In the genomic region with DNA sequence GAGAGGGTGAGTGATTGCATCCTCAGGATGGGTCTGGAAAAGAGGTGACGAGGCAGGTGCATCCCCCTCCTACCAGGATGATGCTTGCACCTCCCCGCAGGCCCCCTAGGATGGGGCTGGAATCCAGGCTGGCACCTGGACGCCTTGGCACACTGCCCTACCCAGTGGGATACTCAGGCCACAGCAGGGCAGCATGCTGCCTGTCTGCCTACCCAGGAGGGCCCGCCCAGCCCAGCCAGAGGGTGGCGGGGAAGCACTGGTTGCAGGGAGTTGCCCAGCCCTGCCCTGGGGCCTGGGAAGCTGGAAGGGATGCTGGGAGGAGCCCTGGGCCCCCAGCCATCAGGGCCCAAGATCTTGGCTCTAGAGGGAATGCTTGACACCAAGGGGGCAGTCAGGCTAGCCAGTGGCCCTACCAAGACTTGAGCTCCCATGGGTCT, we compare ENCODE assay signal across 8 mouse cellular contexts. TPM values are rescaled to one million over a fixed set of nuclear protein-coding genes. Genes with fewer than 3 reads are reported as not detected.
DNase-seq lines count a peak whose midpoint lies in the region; ATAC-seq lines count a peak whose summit lies in the region.

No protein-coding gene starts in this region.

- peak overlapping the region; percentile 83 for H3K9ac ChIP-seq in forebrain, embryonic 16.5 days (replicated peaks; ENCODE audit: low read depth, low read length)
- H3K9ac ChIP-seq in intestine, embryonic 14.5 days (ENCODE audit: low read length) = peak overlapping the region; percentile 90
- H3K9ac ChIP-seq in liver, embryonic 16.5 days (ENCODE audit: low read depth, low read length) = no peak overlapping the region

- H3K4me1 ChIP-seq in forebrain, embryonic 16.5 days (replicated peaks; ENCODE audit: control insufficient read depth, insufficient read depth, low read length) = peaks cover 57% of the 10 kb centered on the region
- peaks cover 63% of the 10 kb centered on the region for H3K4me1 ChIP-seq in intestine, embryonic 14.5 days (replicated peaks; ENCODE audit: control insufficient read depth, insufficient read depth, low read length)
- peaks cover 3% of the 10 kb centered on the region for H3K4me1 ChIP-seq in liver, embryonic 16.5 days (ENCODE audit: control insufficient read depth, low read depth, low read length)

- no peaks in the 10 kb centered on the region; the same call in 1 of the 2 replicates for H3K36me3 ChIP-seq in forebrain, embryonic 16.5 days (ENCODE audit: control insufficient read depth, insufficient read depth)
- peaks cover 6% of the 10 kb centered on the region for H3K36me3 ChIP-seq in intestine, embryonic 14.5 days (ENCODE audit: control insufficient read depth, insufficient read depth, low read length)
- H3K36me3 ChIP-seq in liver, embryonic 16.5 days (ENCODE audit: control insufficient read depth, insufficient read depth) = no peaks in the 10 kb centered on the region

- WGBS in forebrain, embryonic 16.5 days = 0% methylated on average over 5 of the region's 5 CpGs
- 2% methylated on average over 5 of the region's 5 CpGs for WGBS in intestine, embryonic 14.5 days
- 38% methylated on average over 5 of the region's 5 CpGs for WGBS in liver, embryonic 16.5 days (ENCODE audit: insufficient replicate concordance)

- H3K4me3 ChIP-seq in forebrain, embryonic 16.5 days (replicated peaks; ENCODE audit: low read length) = peak overlapping the region; percentile 57
- H3K4me3 ChIP-seq in intestine, embryonic 14.5 days (ENCODE audit: low read depth, low read length) = peak overlapping the region; percentile 87
- H3K4me3 ChIP-seq in liver, embryonic 16.5 days (ENCODE audit: low read depth, low read length) = peak overlapping the region; percentile 63

- DNase-seq in layer of hippocampus, postnatal 10 days (ENCODE audit: low spot score in 2 of 2) = peak; percentile 49 to 65
- DNase-seq in layer of hippocampus, adult 9-10 months (ENCODE audit: low spot score) = no peak
- peak; percentile 52 for DNase-seq in adrenal gland, postnatal 25 days
- no peak for DNase-seq in intestine, embryonic 14.5 days (ENCODE audit: low spot score)
- peak; percentile 58 for DNase-seq in right cerebral cortex, postnatal 4 days
- no peak for DNase-seq in left cerebral cortex, adult 9 months (ENCODE audit: low spot score in 2 of 2)

- H3K9me3 ChIP-seq in forebrain, embryonic 16.5 days (ENCODE audit: control insufficient read depth, low read length) = no peaks in the 10 kb centered on the region
- no peaks in the 10 kb centered on the region for H3K9me3 ChIP-seq in intestine, embryonic 14.5 days (ENCODE audit: control insufficient read depth, low read length)
- H3K9me3 ChIP-seq in liver, embryonic 16.5 days (replicated peaks; ENCODE audit: control insufficient read depth, low read length) = no peaks in the 10 kb centered on the region

- H3K27ac ChIP-seq in forebrain, embryonic 16.5 days (ENCODE audit: low read length) = peak overlapping the region; percentile 91
- H3K27ac ChIP-seq in intestine, embryonic 14.5 days (ENCODE audit: low read depth) = peak overlapping the region; percentile 93
- no peak overlapping the region for H3K27ac ChIP-seq in liver, embryonic 16.5 days (ENCODE audit: low read length)

- no peak for ATAC-seq in forebrain, embryonic 16.5 days
- peak; percentile 24 for ATAC-seq in intestine, embryonic 14.5 days (replicated peaks; ENCODE audit: low FRiP score, low TSS enrichment, low read depth)
- no peak for ATAC-seq in liver, embryonic 16.5 days (ENCODE audit: low read depth)

- peak overlapping the region; percentile 91 for H3K4me2 ChIP-seq in forebrain, embryonic 16.5 days (ENCODE audit: low read length)
- H3K4me2 ChIP-seq in intestine, embryonic 14.5 days (ENCODE audit: low read length) = peak overlapping the region; percentile 100
- H3K4me2 ChIP-seq in liver, embryonic 16.5 days (ENCODE audit: low read depth, low read length) = peak overlapping the region; percentile 60

- H3K27me3 ChIP-seq in forebrain, embryonic 16.5 days (replicated peaks; ENCODE audit: control insufficient read depth, insufficient read depth, low read length) = no peaks in the 10 kb centered on the region
- H3K27me3 ChIP-seq in intestine, embryonic 14.5 days (replicated peaks; ENCODE audit: control insufficient read depth, insufficient read depth, low read length) = no peaks in the 10 kb centered on the region
- peaks cover 40% of the 10 kb centered on the region for H3K27me3 ChIP-seq in liver, embryonic 16.5 days (ENCODE audit: control insufficient read depth, insufficient read depth, low read depth, low read length)

RNA-seq across cellular contexts. Expression of a gene that starts 1.0 kb away (rescaled TPM):
- total RNA-seq in layer of hippocampus, postnatal 10 days (2021) = 10 to 100 TPM; 23.8 to 26.5 TPM
- total RNA-seq in adrenal gland, postnatal 25 days (2021) = 17.1 and 23.0 TPM in 2 replicates
- polyA plus RNA-seq in forebrain, embryonic 16.5 days (2015; fragmentation: Nextera tagmentation; extraction: Ambion mirVana) = 10.8 and 12.1 TPM in 2 replicates
- polyA plus RNA-seq in intestine, embryonic 14.5 days (2014; fragmentation: Nextera tagmentation; extraction: Ambion mirVana) = 29.0 and 31.0 TPM in 2 replicates
- polyA plus RNA-seq in liver, embryonic 16.5 days (2015; fragmentation: Nextera tagmentation; extraction: Ambion mirVana) = 2.1 and 2.5 TPM in 2 replicates

RNA-seq across cellular contexts. Expression of a gene that starts 29.2 kb away (rescaled TPM):
- total RNA-seq in layer of hippocampus, postnatal 10 days (2021) = 10 to 100 TPM; 71.0 to 77.1 TPM
- total RNA-seq in adrenal gland, postnatal 25 days (2021) = 81.9 and 83.4 TPM in 2 replicates
- 132 and 157 TPM in 2 replicates for polyA plus RNA-seq in forebrain, embryonic 16.5 days (2015; fragmentation: Nextera tagmentation; extraction: Ambion mirVana)
- polyA plus RNA-seq in intestine, embryonic 14.5 days (2014; fragmentation: Nextera tagmentation; extraction: Ambion mirVana) = 80.5 and 85.9 TPM in 2 replicates
- 50.8 and 54.5 TPM in 2 replicates for polyA plus RNA-seq in liver, embryonic 16.5 days (2015; fragmentation: Nextera tagmentation; extraction: Ambion mirVana)

RNA-seq across cellular contexts. Expression of a gene that starts 35.9 kb away (rescaled TPM):
- total RNA-seq in layer of hippocampus, postnatal 10 days (2021) = 1 to 10 TPM; 4.2 to 4.3 TPM
- total RNA-seq in adrenal gland, postnatal 25 days (2021) = 8.3 and 10.4 TPM in 2 replicates
- 13.2 and 14.9 TPM in 2 replicates for polyA plus RNA-seq in forebrain, embryonic 16.5 days (2015; fragmentation: Nextera tagmentation; extraction: Ambion mirVana)
- 27.6 and 30.0 TPM in 2 replicates for polyA plus RNA-seq in intestine, embryonic 14.5 days (2014; fragmentation: Nextera tagmentation; extraction: Ambion mirVana)
- 4.7 and 4.8 TPM in 2 replicates for polyA plus RNA-seq in liver, embryonic 16.5 days (2015; fragmentation: Nextera tagmentation; extraction: Ambion mirVana)

RNA-seq across cellular contexts. Expression of a gene that starts 44.2 kb away (rescaled TPM):
- 1 to 10 TPM; 5.1 to 5.7 TPM for total RNA-seq in layer of hippocampus, postnatal 10 days (2021)
- 5.4 and 9.3 TPM in 2 replicates for total RNA-seq in adrenal gland, postnatal 25 days (2021)
- polyA plus RNA-seq in forebrain, embryonic 16.5 days (2015; fragmentation: Nextera tagmentation; extraction: Ambion mirVana) = 3.2 and 4.3 TPM in 2 replicates
- polyA plus RNA-seq in intestine, embryonic 14.5 days (2014; fragmentation: Nextera tagmentation; extraction: Ambion mirVana) = 15.9 and 17.1 TPM in 2 replicates
- polyA plus RNA-seq in liver, embryonic 16.5 days (2015; fragmentation: Nextera tagmentation; extraction: Ambion mirVana) = 2.0 and 3.0 TPM in 2 replicates

RNA-seq across cellular contexts. Expression of a gene that starts 44.2 kb away (rescaled TPM):
- total RNA-seq in layer of hippocampus, postnatal 10 days (2021) = 10 to 100 TPM; 52.7 to 55.1 TPM
- total RNA-seq in adrenal gland, postnatal 25 days (2021) = 117 and 125 TPM in 2 replicates
- polyA plus RNA-seq in forebrain, embryonic 16.5 days (2015; fragmentation: Nextera tagmentation; extraction: Ambion mirVana) = 60.3 and 61.9 TPM in 2 replicates
- 71.6 and 75.3 TPM in 2 replicates for polyA plus RNA-seq in intestine, embryonic 14.5 days (2014; fragmentation: Nextera tagmentation; extraction: Ambion mirVana)
- 46.5 and 47.3 TPM in 2 replicates for polyA plus RNA-seq in liver, embryonic 16.5 days (2015; fragmentation: Nextera tagmentation; extraction: Ambion mirVana)

Comparison
In these comparisons a context has a peak if more than half of its experiments do, and no peak if none do; other contexts are left out.
1. DNase-seq: peak in layer of hippocampus, postnatal 10 days (2 of 2), adrenal gland, postnatal 25 days (single experiment) and right cerebral cortex, postnatal 4 days (single experiment); none in layer of hippocampus, adult 9-10 months (single experiment), intestine, embryonic 14.5 days (single experiment) and left cerebral cortex, adult 9 months (0 of 2).
2. Peak in every context shown above with its lines, with median percentiles within 50 percentile points of each other: H3K4me2 ChIP-seq and H3K4me3 ChIP-seq.